Mouse (Mus musculus) CD4-positive, CD25-positive, alpha-beta regulatory T cell, adult 9 weeks (primary cell): ENCODE results near the gene Ccdc177. TPM values are rescaled to one million over a fixed set of nuclear protein-coding genes. Genes with fewer than 3 reads are reported as not detected.

Source experiments
- polyA plus RNA-seq: library from polyadenylated mRNA; unstranded; fragments of 100-300 nt; shearing (Covaris generic); gene quantifications from one replicate; pipeline ENCODE4 v1.2.1, GENCODE M21; 2017

The Ccdc177 gene
- polyA plus RNA-seq: not detected

DNA sequence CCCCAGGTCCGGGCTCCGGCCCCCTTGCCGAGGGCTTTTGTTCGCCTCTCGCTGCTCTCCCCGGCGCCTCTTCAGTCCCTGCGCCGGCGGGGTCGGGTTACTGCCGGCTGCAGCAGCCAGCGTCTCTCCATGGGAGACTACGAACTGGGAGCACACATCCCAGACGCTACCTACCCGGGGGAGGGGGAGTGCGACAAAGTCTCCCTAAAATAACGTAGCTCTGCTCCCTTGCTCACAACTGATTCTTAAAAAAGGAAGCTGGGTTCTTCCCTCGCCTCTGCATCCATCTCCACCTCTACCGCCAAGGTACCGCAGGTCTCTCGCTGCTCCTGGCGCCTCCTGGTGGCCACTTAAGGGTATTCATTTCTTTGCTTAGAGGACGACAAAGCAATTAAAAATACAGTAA, at the start of gene Ccdc177:
Gene Ccdc177, minus strand, starts transcription at position 292 of the 406 bp plus-strand sequence.

DNA sequence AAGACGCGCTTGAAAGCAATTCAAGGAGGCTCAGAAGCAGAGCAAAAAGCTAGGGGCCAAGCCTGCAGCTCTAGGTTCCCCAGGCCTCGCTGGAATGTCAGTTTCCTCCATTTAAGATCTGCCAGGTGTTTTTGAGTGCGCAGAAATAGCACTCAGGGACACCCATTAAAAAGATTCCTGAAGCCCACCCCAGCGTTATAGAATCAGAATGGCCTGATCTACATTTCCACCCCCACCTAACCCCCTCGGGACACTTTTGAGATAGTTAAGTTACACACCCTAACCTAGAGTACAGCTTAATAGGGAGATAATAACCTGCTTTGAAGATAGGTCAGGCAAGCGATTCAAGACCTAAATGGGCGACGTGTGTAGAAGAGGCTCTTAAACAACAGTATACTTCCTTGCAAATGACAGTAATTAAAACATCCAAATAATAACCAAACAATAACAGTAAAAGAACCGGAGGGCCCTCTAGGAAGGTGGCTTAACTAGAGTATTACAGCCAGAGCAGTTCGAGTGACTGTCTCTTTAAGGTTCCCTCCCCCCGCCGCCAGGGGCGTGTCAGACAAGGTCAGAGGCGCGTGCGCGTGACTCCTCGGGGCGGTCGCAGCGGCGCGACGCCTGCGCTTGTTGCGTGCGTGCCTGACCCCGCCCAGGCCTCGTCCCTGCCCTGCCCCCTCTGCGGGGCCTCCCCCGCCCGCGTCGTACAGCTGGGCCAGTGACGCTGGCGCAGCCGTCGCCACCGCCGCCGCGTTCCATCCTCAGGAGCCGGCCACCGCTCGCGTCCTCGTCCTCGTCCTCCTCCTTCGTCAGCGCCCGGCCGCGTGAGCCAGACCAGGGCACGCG, 29.6 kb upstream of the Ccdc177 start, which contains the start of gene Susd6:
Gene Susd6, plus strand, starts transcription at position 662 of the 846 bp plus-strand sequence.

Other genes with a start within 250 kb of the Ccdc177 start
- not detected for gene Galnt16, start 242.4 kb downstream of the Ccdc177 start, polyA plus RNA-seq
- 44.9 TPM for gene Slc39a9, start 116.8 kb downstream of the Ccdc177 start, polyA plus RNA-seq
- gene Erh, start 116.3 kb downstream of the Ccdc177 start, polyA plus RNA-seq: 80.2 TPM
- gene Plekhd1, start 68.1 kb downstream of the Ccdc177 start, polyA plus RNA-seq: 0.20 TPM
- 19.9 TPM for gene Susd6, start 29.8 kb upstream of the Ccdc177 start, polyA plus RNA-seq
- gene Srsf5, start 184.8 kb upstream of the Ccdc177 start, polyA plus RNA-seq: 975 TPM
- gene Slc10a1, start 208.0 kb upstream of the Ccdc177 start, polyA plus RNA-seq: 0.76 TPM